Mouse (Mus musculus) spleen, adult 18-20 months (tissue): ENCODE measurements at regions not wholly inside any gene's neighbourhood (a gene's known extent, or its start where the extent isn't known, plus 50 kb on each side); places are given as distances from the start of the nearest gene placed in this dataset.

Experiments
- DNase-seq, 2 experiments: peaks; one replicate each; pipeline ENCODE4 v3.0.0; 2022; ENCODE audit warnings: mixed read lengths in 2 of 2

DNA sequence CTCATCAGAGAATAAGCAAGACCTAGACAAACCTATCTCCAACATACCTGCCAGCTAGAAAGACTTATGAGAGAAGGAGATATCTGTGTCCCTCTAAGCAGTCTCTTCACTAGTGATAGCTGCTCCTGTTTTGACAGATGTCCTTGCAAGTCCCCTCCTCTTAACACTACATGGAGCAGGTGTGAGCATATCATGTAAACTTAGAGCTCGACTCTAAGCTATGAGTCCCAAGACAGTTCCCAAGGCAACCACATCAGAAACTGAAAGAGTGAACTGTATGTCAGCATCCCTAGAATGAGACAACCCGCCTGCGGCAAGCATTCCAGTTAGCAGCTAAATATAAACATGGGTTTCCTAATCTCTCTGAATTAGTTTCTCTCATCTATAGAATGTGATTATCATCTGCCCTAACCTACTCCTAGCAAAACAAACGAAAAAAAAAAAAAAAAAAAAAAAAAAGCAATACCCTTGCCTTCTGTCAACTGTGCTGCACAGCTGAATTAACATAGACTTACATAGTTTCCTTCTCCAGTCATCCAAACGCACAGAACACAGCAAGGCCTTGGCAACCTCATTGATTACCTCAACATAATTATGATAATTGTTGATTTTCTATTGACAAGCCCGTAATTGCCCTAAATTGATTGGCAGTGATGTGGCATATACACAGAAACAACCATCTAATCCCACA, 383.4 kb downstream of the Samd5 start:
- DNase-seq = no peak

DNA sequence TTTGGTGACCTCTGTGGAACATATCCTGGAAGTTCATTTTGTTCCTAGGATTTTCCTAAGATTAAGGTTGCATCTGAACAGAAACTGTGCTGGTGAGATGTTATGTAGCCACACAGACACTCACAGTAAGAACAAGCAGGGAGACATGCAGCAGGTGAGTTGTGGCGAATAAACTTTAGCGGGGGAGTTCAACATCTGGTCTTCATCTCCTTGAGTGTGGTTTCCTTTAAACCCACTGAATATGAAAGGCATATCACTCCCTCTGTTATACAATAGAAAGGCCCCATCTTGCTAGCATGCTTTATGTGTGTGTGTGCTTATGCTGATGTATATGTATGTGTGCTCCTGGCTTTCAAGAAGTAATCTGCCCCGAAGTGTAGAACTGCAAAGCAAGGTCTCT, 387.1 kb upstream of the Sash1 start:
- no peak for DNase-seq

DNA sequence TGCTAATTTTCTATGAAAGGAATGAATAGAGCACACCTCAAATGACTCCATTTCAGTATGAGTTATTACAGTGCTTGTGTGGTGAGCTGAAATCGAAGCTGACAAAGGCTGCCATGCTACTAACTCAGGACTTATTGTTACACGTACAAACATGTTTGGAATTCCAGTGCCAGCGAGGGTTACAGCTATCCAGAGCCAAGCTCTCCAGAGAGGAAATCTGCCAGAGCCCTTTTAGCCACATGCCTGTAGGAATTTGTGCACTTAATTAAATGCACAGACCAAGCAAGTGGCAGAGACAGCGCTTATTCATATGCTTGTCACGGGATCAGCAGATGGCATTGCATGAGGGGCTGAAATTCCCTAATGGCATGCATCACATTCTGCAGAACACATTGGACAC, 386.4 kb upstream of the Sash1 start:
- DNase-seq = no peak

DNA sequence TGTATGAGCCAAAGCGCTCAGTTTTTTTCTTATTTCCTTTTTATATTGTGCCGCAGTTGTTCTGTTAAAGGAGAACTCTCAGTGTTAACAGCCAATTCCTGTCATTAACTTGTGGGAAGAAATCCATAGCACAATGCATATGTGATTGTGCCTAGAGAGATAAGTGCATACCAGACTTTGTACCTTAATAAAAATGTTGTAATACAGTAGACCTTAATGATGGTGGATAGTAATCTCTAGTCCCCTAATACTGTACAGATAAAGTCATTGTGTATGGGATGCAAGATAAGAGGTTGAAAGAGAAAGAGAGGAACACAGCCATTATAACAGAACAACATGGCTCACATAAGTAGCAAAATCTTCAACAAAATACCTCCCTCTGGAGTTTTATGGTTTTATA, 379.7 kb upstream of the Sash1 start:
- DNase-seq = no peak

DNA sequence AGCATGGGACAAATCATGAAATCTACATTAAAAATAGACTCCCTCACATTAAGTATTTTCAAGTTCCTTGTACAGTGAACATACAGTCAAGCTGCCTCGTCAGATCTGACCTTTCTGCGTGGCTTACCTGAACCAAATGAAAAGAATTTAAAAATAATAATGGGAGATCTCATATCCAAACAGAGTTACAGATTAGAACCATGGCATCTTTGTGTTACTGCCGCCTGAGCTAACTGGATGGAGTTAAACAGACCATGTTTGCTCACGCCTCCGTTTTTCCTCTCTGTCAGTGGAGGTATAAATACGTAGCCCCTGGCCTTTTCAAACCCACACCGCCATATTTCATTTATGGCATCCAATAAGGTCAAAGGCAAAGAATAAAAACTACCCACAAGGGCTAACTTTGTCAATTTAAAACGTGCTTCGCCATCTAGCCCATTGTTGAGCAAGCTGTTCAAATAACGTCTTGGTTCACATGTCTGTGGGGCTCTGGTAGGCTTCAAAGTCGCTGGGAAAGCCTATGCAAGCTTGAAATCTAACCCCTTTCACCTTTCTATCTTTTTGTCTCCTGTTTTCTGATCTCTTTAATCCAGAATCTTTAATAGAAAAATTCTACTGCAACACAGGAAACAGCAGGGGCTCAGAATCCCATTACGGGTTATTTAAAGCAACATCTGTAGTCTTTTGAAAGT, 378.6 kb upstream of the Sash1 start:
- DNase-seq = no peak

DNA sequence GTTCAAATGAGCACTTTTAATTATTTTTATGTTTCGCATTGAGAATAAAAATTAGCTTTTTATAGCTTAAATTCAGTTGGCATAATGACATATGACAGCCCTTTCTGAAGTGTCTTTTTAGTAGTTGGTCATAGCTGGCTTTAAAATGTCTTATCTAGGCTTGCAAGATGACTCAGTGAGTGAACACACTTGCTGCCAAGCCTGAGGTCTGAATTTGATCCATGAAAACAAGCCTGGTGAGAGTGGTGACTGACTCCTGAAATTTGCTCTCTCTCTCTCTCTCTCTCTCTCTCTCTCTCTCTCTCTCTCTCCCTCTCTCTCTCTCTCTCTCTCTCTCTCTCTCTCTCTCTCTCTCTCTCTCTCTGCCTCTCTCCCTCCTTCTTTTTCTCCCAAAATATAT, 372.8 kb upstream of the Sash1 start:
- no peak for DNase-seq

DNA sequence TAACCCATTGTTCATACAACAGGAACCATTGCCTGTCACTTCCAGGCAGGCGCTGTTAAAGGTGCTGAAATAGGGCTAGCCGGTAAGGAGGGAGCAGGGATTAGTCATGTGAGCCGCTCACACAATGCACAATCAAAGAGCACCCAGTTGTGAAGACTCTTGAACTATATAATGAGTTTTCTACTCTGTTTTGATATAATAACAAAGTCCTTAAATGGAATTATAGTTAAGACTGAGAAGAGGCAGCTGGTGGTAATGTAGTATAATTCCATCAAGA, 367.0 kb upstream of the Sash1 start:
- no peak for DNase-seq

DNA sequence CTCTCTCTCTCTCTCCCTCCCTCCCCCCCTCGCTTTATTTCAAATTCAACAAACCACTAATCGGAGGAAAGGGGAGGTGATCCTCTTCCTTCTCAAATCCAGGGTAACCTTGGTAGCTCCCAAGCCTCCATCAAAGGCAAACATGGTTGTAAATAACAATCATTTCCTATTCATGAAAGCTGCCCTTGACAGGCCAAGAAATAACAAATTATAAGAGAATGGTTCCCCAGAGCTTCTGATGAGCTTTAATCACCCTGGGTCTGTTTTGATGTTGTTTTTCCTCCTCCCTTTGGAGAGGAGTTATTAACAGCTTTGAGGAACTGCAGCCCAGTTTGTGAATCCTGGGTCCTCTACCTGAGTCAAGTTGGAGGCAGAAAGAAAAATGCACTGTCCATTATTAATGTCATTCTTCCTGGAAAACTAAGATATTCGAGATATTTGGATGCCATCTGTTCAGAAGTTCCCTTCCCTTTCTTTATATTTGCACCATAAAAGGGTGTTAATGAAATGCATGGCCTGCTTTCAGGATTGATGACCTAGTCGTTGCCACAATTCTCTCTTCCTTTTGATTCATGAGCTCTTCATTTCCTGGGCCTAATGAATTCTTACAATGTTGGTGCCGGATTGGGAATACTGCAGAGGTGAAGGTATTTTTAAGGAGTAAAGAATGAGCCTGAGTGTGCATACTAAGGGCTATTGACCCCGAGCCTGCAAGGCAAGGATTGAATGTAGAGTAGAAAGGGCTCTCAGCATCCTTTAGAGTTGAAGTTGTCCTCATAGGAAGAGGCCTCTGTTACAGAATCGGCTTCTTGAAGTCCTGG, 366.5 kb upstream of the Sash1 start:
- DNase-seq = no peak

DNA sequence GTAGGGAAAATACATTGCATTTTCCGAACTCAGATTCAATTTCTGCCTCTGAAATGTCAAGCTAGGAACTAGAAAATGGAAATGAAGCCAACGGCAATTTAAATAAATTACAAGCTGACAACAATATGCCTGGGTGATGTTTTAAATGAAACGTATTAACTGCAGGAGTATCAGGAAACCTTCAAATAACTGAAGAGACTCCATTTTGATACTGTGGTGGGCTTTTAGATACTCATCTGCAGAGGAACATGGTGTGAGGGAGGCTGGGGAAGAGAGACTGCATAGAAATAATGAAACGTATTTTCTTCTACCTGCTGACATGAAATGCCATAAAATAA, 357.4 kb upstream of the Sash1 start:
- no peak for DNase-seq

DNA sequence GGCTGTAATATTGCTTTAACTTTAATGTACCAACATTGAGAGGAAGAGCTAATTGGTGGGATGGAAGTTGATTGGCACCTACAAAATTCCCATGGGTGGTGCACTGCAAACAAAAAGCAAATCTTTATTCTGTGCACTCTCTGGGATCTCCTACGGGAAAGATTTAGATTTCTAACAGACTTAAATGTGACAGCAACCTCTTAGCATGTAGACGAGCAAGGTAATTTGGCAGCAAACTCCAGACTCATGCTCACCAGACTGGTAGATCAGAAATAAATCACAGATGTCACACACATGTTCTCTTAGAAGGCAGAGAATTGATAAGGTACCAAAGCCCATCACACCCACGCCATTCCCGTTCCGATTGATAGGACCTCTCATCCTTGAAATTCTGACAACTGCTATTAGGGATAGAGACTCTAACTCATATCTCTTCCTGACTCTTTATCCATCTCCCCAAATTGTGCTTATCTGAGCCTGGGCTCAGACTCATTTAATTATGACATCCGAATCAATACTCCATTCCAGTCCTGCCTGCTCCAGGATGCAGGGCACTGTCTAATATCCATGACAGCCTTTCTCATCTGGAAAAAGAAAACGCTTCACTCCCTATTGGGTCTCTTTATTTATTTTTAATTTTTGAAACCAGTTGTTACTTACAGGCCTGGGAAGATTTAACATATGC, 356.9 kb upstream of the Sash1 start:
- DNase-seq = no peak

DNA sequence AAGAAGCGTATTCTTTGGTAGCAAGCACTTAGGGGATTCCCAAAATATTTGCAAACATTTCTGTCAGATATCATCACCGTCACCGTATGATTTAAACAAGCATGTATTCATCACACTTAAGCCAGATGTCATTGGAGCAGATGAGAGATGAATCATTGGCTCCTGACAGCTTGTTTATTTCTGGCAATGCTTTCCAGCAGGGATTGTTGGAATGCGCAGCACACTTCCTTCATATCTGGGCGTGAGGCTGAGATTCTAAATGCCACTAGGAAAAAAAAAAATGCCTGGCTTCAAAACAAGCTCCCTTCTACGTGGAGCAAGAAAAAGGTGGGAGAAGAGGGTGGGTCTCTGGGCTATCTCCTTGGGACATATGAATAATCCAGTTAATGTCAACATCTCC, 354.1 kb upstream of the Sash1 start:
- DNase-seq = no peak

DNA sequence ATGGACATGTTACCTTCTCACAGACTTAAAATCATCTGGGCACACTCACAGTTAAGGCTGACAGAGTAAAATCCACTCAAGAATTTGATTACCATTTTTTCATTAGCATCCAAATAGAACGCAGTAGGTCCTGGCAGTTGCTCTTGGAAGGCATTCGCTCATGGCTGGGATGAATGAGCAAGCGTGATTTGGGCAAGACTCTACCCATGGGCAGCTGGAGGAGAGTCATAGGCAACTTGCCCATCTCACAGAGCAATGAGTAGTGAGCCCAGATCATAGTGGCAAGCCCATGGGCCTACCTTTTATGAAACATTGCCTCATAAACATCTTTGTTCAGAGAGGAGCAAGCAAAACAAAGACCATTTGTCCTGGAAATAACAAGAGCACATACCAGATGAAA, 345.9 kb upstream of the Sash1 start:
- no peak for DNase-seq

DNA sequence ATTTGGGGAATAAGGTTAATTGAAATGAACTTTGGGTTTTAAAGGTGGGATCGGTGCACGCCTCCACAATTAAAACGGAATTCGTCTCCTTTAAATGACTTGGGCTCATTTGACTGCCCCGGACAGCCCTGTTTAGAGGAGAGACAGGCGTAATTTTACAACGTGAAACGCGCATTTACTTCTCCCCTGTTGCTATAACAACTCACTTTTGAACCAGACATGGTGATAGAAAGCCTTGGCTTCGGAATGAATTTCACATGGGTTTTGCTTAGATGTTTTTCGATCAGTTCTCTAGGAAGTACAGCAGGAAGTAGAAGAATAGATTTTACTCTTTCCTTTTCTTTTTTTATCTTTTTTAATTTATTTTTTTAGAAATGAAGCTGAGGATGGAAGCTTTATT, 343.2 kb upstream of the Sash1 start:
- DNase-seq = no peak

DNA sequence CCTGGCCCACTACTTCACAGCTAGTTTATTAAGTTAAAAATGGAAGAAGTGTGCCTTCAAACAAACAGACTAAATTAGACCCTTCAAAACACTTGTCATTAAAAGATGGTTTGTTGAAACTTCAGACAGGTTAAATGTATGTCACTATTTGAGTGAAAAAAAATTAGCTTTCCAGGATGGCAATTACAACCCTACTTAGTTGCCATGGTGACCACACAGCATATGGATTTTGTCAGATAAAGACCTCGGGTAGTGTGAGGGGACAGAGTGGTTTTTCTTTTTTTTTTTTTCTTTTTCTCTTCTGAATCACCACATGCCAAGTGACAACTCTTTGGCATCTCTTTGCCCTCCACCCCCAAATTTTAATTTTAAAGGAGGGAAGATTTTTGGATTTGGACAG, 341.5 kb upstream of the Sash1 start:
- DNase-seq = no peak

DNA sequence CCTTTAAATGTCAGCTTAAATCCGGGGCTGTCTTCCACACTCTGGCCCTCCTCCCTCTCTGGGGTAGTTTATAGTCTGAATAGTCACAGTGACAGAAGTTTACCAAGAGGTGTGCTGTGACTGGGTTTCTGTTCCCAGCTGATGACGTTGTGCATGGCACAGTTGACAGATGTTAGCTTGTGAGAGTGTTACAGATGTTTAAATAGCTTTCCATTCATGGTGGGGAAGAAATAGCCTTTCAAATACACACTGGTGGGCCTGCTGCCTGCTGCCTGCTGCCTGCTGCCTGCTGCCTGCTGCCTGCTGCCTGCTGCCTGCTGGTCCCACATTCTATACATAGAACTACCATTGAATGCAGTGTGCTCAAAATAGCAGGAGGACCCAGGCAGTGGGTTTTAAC, 324.8 kb upstream of the Sash1 start:
- no peak for DNase-seq

DNA sequence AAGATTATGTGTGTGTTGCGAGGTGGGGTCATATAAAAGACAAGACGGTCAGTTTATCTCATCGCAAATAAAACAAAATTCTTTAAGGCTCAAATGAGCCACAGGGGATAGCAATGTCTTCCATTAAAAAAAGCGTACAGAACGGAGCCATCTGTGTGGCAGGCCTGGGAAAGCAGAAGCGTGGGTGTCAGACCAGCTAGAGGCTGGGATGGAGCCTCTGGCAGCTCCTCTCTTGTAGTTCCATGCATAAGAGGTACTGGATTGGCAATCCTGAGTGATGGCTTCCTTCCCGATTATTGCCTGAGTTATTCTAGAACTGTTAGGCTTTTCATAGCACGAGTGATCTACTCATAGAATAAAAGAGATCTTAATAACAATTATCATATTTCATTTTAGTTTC, 318.2 kb upstream of the Sash1 start:
- DNase-seq = no peak

DNA sequence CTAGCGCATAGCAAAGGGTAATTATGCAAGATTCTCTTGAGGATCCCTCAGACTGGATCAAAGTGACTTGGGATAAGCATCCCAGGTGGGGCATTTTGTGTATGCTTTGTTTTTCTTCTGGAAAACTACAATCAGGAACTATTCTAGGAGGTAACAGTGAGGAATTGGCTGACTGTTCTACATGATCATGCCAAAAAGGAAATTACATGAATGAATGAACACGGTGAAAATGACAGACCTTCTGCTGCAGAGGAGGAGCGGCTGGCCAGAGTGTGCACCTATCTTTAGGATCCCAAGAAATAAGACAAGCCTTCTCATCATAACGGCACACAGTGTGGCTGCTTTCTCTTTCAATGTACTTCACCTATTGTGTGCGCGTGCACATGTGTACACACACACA, 317.5 kb upstream of the Sash1 start:
- no peak for DNase-seq

DNA sequence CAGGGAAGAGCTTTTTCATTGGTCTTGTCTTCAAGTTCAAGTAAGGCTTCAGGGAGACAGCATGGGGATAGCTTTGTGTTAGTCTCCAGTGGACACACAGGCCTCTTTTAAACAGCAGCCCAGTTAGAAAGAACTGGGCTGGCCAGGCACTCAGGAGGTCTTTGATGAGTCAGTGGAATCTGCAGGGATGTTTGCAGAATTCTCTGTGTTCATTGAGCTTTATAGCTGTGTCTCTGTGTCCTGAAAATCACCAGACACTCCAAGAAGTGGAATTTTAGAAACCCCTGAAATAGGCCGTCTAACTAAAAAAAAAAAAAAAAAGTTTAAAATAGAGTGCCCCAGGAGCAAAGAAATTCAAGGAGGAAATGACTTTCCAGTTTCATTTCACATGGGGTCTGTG, 317.1 kb upstream of the Sash1 start:
- DNase-seq = no peak

DNA sequence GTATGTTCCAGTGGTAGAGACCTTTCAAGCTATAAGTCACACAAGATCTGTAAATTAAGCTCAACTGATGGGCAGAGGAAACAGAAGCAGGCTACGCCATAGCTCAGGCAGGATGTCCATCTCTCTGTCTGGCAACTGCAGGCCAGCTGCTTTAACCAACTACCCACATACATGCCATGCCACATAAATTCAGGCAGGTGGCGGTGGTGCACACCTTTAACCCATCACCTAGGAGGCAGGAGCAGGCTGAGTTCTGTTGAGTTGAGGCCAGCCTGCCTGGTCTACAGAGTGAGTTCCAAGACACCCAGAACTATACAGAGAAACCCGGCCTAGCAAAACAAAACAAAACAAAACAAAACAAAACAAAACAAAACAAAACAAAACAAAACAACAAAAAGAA, 289.1 kb upstream of the Sash1 start:
- DNase-seq = no peak

DNA sequence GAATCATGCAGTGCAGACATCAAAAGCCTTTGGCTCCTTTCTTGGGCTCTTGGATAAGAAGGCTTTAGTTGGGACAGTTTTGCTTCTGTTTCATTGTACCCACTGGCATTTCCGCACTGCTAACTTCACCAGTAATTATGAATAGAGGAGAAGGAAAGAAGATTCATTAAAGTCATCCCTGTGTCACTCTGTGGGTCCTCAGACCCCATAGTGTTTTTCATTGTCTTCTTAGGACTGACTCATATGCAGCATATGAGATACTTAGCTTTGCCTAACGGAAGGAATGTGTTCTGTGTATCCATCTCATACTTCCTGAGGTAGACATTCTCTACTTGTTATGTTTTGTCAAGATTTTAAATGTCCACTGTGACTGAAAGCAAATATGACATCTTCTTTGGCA, 287.6 kb upstream of the Sash1 start:
- DNase-seq = no peak

DNA sequence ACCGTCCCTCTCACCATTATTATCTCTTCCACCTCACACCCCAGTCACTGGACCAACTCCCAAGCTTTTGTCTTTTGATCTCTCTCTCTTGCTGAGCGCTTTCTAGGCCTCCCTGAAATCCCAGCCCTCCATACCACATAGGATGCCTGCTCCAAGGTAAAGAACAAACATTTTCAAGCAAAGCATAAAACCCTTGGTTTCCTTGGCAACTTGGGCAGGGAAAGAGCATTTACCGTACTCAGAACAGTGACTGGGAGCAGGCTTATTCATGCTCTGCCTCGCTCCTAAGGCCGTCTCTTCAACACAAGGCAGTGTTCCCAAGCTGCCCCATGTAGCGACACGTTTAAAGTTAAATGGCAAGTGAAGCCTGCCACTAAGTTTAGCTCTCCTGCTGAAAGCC, 282.9 kb upstream of the Sash1 start:
- no peak for DNase-seq

DNA sequence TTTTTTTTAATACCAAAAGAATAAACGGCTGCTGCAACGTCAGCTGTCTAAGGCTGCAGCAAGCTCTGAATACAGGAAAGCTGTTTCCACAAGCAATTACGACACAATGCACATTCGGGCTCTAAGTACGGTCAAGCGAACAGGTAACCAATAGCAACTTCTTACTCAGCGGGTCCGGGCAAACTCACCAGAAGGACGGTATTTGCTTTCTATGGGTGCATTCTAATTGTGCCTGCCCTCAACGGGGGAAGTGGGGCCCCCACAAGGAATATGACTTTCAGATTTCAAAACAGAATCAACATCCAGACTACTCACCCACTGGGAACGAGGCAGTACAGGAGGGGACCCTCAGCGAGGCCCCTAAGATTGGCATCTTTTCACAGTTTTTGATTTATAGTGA, 280.1 kb upstream of the Sash1 start:
- DNase-seq = no peak

DNA sequence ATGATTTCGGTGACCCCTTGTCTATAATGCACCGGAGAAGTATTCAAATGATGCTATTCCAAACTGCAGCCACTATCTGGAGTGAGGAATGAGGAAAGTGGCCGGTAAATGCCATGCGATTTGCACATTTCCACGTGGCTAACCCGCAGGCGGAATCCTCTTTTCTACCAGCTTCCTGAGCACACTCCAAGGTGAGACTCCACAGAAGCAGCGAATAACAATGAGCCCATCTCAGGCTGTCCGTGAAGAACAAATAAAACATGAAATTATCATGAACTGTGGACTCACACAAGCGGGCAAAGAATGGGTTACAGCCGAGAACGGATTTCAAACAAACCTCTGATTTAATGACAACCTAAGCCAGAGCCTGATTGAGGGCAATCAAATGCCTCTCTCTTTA, 279.7 kb upstream of the Sash1 start:
- DNase-seq = no peak

DNA sequence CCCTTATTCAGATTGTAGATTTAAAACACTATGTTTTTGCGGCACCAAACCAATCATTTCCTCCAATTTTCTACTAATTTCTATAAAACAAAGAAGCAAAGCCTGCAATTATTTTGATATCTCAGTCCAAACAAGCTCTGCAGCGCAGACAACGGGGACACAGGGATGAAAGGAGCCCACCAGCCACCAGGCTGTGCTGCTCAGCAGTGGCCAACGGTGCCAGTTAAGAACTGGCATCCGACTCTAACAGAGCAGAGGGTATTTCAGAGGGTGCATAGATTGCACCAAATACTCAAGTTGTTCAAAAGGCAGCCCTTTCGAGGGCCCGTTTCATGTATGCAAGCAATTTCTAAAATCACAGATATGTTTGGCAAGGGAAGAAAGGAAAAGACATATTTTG, 278.5 kb upstream of the Sash1 start:
- DNase-seq = no peak
